Mouse (Mus musculus): Measurements from ENCODE around the gene Slc25a34. TPM values are rescaled to one million over a fixed set of nuclear protein-coding genes. Genes with fewer than 3 reads are reported as not detected.

Slc25a34 gene
- polyA plus RNA-seq, 1 experiment from 2014 or later = 1.1 TPM

DNA sequence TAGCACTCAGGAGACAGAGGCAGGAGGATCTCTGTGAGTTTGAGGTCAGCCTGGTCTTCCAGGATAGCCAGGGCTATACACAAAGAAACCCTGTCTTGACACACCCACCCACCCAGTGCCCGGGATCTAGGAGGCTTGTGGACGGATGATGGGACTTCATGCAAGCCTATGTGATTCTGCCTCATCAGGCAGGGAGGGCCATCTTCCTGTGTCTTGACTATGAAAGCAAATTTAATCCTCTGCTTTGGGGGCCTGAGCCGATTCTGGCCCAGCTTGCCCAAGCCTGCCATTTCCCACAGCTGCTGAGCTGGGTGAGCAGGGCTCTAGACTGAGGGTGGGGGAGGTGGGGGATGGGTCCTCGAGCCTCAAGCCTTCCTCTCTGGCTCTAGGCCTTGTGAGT is 19.7 kb downstream of the Slc25a34 start:
- ATAC-seq = no peak
- Histone ChIP-seq H3K27ac (ENCODE audit: low read length) (peak overlapping the region; percentile 51), H3K4me1 (ENCODE audit: insufficient read depth, low read depth, low read length) (peaks cover 9% of the 10 kb centered on the region; the same call in 1 of the 2 replicates), H3K4me3 (ENCODE audit: low read depth, low read length) (no peak overlapping the region), H3K9me3 (ENCODE audit: low read length) (no peaks in the 10 kb centered on the region), H3K9ac (replicated peaks; ENCODE audit: low read depth) (no peak overlapping the region), H3K36me3 (ENCODE audit: insufficient read depth, low read length) (no peaks in the 10 kb centered on the region), H3K27me3 (replicated peaks; ENCODE audit: insufficient read depth, low read length) (no peaks in the 10 kb centered on the region), H3K4me2 (replicated peaks; ENCODE audit: low read depth, low read length) (no peak overlapping the region)
- TF ChIP-seq CTCF (IDR thresholded peaks at IDR 0.05) = no peak
- no peak for TF ChIP-seq EP300 (IDR thresholded peaks at IDR 0.05)
- WGBS = 64% methylated on average over 4 of the region's 4 CpGs
- DNase-seq (ENCODE audit: low spot score) = no peak

DNA sequence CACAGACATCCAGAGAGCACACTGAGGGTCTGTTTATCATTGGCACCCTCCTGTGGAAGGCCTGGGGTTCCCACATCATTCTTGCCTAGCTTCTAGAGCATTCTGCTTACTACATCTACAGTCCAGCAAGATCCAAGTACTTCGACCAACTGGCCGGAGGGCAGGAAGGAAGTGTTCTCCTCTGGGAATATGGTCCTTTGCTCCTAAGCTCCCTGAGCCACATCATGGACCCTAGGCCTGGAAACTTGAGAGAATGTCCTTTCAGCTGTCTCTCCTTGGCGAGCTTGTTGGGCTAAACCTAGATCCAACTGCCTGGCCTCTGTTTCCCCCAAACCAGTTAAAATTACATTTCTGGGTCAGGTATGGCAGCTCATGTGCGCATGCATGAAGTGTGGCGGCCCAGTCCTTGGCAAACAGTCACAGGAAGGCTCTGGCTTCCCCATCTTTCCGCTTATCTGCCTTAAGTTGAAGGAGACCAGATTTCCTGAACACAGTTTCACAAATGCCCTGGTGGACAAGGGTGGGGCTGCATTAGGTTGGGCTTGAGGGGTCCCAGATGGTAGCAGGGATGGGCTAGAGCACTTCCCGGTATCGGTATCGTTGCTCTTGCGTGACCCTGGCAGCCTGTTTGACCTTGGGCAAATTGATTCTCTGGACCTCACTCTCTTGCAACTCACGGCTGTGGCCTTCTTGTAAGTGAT is 20.9 kb downstream of the Slc25a34 start:
- no peak overlapping the region for H3K4me2 ChIP-seq (replicated peaks; ENCODE audit: low read depth, low read length)
- ATAC-seq (no peak), DNase-seq (ENCODE audit: low spot score) (peak; percentile 44)
- H3K27ac ChIP-seq (ENCODE audit: low read length) = peak overlapping the region; percentile 11; the same call in 1 of the 2 replicates
- no peaks in the 10 kb centered on the region for H3K27me3 ChIP-seq (replicated peaks; ENCODE audit: insufficient read depth, low read length)
- no peak overlapping the region for H3K9ac ChIP-seq (replicated peaks; ENCODE audit: low read depth)
- peaks cover 9% of the 10 kb centered on the region; the same call in 1 of the 2 replicates for H3K4me1 ChIP-seq (ENCODE audit: insufficient read depth, low read depth, low read length)
- H3K4me3 ChIP-seq (ENCODE audit: low read depth, low read length) = no peak overlapping the region
- H3K36me3 ChIP-seq (ENCODE audit: insufficient read depth, low read length) = no peaks in the 10 kb centered on the region
- TF ChIP-seq CTCF (IDR thresholded peaks at IDR 0.05) (peak; percentile 43), EP300 (IDR thresholded peaks at IDR 0.05) (peak; percentile 18; the same call in 1 of the 2 replicates)
- H3K9me3 ChIP-seq (ENCODE audit: low read length) = no peaks in the 10 kb centered on the region
- WGBS = 59% methylated on average over 11 of the region's 11 CpGs

DNA sequence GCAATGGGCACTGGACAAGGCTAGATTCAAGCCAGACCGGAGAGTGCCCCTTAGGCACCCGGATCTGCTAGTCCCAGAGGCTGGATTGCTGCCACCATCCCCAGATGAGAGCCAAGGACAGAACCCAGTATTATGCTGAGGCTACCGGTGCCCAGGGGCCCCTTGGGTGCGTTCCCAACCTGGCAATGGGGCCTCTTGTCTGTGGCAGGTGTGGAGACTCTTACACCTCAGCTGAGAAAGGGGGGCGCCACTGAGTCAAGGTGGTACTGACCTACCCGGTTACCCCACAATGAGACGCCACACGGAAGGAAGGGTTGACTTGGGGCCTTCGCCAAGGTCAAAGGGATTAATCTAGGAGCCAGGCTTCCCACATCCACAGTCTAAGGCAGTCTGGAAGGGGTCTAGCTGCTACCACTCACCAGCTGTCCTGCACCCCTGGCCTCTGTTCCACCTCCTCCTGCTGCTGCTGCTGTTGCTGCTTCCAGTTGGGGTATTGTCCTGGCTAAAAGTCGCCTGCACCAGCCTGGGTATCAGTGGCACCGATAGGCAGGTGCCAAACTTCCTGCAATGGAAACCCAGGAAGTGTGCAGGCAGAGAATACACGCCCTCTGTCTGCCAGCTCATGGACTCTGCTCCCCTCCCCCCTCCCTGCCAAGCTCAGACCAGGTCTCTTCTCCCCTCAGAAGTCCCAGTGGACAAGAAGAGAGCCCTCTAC is 22.3 kb downstream of the Slc25a34 start:
- ATAC-seq = no peak

DNA sequence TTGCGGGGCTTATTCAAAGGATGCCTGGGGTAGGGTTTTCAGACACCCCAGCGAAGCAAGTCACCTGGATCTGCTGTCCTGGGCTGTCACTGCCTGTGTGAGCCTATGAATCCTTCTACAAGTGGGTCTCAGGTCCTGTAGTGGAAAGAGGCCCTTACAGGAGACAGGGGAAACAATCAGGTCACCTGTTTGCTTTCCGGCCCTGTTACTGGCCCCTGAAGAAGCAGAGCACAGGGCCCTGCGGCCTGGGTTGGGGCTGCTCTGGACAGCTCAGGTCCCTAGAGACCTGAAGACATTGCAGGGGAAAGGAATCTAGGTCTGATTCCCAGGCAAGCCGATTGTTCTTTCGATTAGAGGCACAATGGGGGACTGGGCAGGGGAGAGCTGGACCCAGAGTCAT is 23.3 kb downstream of the Slc25a34 start:
- WGBS = 41% methylated on average over 6 of the region's 6 CpGs
- no peak overlapping the region for H3K4me3 ChIP-seq (ENCODE audit: low read depth, low read length)
- H3K9ac ChIP-seq (replicated peaks; ENCODE audit: low read depth) = no peak overlapping the region
- ATAC-seq (no peak), DNase-seq (ENCODE audit: low spot score) (no peak)
- peaks cover 7% of the 10 kb centered on the region; the same call in 1 of the 2 replicates for H3K4me1 ChIP-seq (ENCODE audit: insufficient read depth, low read depth, low read length)
- no peaks in the 10 kb centered on the region for H3K27me3 ChIP-seq (replicated peaks; ENCODE audit: insufficient read depth, low read length)
- H3K27ac ChIP-seq (ENCODE audit: low read length) = peak overlapping the region; percentile 93
- no peak overlapping the region for H3K4me2 ChIP-seq (replicated peaks; ENCODE audit: low read depth, low read length)
- TF ChIP-seq CTCF (IDR thresholded peaks at IDR 0.05) (no peak), EP300 (IDR thresholded peaks at IDR 0.05) (no peak)
- no peaks in the 10 kb centered on the region for H3K9me3 ChIP-seq (ENCODE audit: low read length)
- H3K36me3 ChIP-seq (ENCODE audit: insufficient read depth, low read length) = no peaks in the 10 kb centered on the region

More for the DNA sequence above, 22.3 kb downstream of the Slc25a34 start:
- WGBS = 65% methylated on average over 12 of the region's 12 CpGs
- no peak for TF ChIP-seq EP300 (IDR thresholded peaks at IDR 0.05)
- TF ChIP-seq CTCF (IDR thresholded peaks at IDR 0.05) = no peak; the same call in 1 of the 2 replicates
- Histone ChIP-seq H3K4me2 (replicated peaks; ENCODE audit: low read depth, low read length) (no peak overlapping the region), H3K36me3 (ENCODE audit: insufficient read depth, low read length) (no peaks in the 10 kb centered on the region), H3K4me3 (ENCODE audit: low read depth, low read length) (no peak overlapping the region), H3K27me3 (replicated peaks; ENCODE audit: insufficient read depth, low read length) (no peaks in the 10 kb centered on the region), H3K27ac (ENCODE audit: low read length) (peak overlapping the region; percentile 27; the same call in 1 of the 2 replicates), H3K4me1 (ENCODE audit: insufficient read depth, low read depth, low read length) (peaks cover 9% of the 10 kb centered on the region; the same call in 1 of the 2 replicates), H3K9ac (replicated peaks; ENCODE audit: low read depth) (no peak overlapping the region), H3K9me3 (ENCODE audit: low read length) (no peaks in the 10 kb centered on the region)
- DNase-seq (ENCODE audit: low spot score) = no peak

DNA sequence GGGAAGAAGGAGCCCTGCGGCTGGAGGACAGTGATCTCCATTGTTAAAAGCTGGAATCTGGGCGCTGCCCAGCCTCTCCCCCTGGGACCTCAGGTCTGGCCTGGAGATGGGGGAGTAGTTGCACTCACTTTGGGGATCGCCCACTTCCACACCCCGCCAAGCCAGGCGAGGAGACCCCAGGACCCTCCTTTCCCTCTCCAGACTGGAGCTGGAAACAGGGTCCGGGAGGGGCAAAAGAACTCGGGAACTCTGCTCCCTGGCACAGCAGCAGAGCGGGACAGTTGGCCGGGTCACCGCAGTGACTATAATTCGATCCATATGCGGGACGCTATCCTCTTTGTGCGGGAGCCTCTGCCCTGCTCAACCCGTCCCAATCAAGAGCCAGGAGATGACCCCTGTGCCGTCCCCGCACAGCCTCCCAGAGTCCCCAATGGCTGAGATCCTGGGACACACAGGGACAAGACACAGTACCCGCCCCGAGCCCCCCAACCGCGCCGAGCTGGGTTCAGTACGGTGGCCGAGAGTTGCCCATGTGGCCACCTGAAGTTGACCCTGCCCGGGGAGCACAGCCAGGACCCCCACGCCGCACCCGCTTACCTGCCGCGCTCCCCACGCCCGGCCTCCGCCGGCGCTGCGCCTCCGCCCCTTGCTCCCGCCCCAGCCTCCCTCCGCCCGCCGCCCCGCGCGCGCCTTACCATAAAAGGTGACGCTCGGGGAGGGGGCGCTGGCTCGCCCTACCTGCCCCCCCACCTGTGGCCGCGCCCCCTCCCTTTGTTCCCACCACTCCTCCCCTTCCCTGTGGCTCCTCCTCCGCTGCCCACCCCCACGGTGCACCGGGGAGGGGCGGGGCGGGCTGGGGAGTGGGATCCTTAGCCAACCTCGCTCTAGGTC is 24.1 kb downstream of the Slc25a34 start:
- H3K27me3 ChIP-seq (replicated peaks; ENCODE audit: insufficient read depth, low read length) = no peaks in the 10 kb centered on the region
- no peaks in the 10 kb centered on the region for H3K9me3 ChIP-seq (ENCODE audit: low read length)
- 0 out of 2 replicates have a peak, but pooled peaks cover 5% of the 10 kb centered on the region for H3K4me1 ChIP-seq (ENCODE audit: insufficient read depth, low read depth, low read length)
- TF ChIP-seq EP300 (IDR thresholded peaks at IDR 0.05) (no peak), CTCF (IDR thresholded peaks at IDR 0.05) (no peak)
- 1% methylated on average over 31 of the region's 57 CpGs for WGBS
- DNase-seq (ENCODE audit: low spot score) (peak; percentile 61), ATAC-seq (no peak)
- H3K36me3 ChIP-seq (ENCODE audit: insufficient read depth, low read length) = 0 out of 2 replicates have a peak, but pooled peaks cover 3% of the 10 kb centered on the region
- peak overlapping the region; percentile 93 for H3K27ac ChIP-seq (ENCODE audit: low read length)
- H3K9ac ChIP-seq (replicated peaks; ENCODE audit: low read depth) = peak overlapping the region; percentile 64
- peak overlapping the region; percentile 93 for H3K4me2 ChIP-seq (replicated peaks; ENCODE audit: low read depth, low read length)
- peak overlapping the region; percentile 59 for H3K4me3 ChIP-seq (ENCODE audit: low read depth, low read length)
